Mouse (Mus musculus) thymus, adult 2 months (tissue): Measurements from ENCODE around the gene Scn10a.

ENCODE experiments used
- CTCF ChIP-seq: fragments of 200-500 bp; IDR thresholded peaks from 2 replicates; pipeline ENCODE4 v1.5.1; 2012; ENCODE audit warnings: mild to moderate bottlenecking, control low read depth, low read length, moderate library complexity, borderline replicate concordance; ENCODE audit not compliant: control insufficient read depth, poor library complexity, insufficient read depth; ENCODE audit errors: extremely low read depth
- POLR2A ChIP-seq: fragments of 200-500 bp; IDR thresholded peaks from 2 replicates; pipeline ENCODE4 v1.6.1; 2012; ENCODE audit warnings: mild to moderate bottlenecking, low read length, control low read depth, moderate library complexity; ENCODE audit not compliant: control insufficient read depth, poor library complexity, insufficient read depth; ENCODE audit errors: extremely low read depth

DNA sequence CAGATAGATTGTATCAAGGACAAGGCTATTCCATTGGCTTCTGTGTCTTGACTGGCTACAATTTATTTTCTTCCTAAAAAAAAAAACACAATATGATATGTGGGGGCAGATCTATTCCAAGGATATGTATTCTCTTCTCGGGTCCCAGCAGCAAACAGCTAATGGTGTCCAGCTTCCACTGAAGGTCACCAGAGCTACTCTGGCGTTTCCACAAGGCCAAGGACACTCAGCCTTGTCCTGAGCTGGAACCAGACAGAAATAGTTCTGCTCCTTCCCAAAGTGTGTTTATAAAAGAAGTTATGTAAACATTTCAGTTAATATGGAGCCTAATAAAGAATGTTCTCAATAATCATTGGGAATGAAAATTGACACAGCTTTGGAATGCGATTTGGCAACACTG lies 38.2 kb downstream of the Scn10a start:
- TF ChIP-seq CTCF (no peak), POLR2A (no peak)
